Mouse (Mus musculus): ENCODE measurements around the gene Gm5478.
A peak's percentile ranks its signal among the peaks of the same experiment; 100 is the strongest.
"Not testable (repeated sequence)": the region's sequence is repeated elsewhere in the genome, so short reads cannot be mapped to it uniquely, and the experiment has no call there.

Gm5478 gene

DNA sequence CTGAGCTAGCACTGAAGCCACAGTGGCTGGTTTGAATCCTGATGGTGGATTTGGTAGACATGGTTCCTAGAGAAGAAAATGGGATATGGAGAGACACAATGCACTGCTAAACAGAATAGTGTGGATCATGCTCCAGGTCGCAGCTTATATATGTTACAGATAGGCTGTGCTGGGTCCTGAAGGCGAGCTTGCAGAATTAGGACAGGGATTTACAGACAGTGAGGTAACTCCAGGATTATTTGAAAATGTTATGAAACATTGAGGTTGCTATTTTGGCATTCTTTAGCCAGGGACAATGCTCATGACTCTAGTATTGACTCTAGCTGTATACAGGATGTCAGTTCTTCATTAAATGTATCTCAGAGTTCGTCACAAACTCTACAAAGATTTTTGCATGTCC, at the start of gene Gm5478:
Gene Gm5478, minus strand, starts transcription at position 101 of the 400 bp plus-strand sequence.
- no peak for DNase-seq (ENCODE audit: low read depth, low spot score)

DNA sequence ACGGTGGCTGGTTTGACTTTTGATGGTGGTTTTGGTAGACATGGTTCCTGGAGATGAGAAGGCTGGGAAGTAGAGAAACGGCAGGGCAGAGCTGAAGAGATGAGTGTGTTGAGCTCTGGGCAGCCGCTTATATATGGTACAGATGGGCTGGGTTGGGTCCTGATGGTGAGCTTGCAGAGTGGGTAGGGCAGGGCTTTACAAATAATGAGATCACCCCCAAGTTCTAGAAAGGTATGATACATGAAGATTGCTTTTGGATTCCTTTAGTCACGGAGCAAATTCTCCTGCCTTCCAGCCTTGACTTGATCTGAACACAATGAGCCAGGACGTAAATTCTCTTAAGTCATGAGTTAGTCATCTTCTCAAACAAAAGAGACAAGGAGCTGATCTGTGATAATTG, 47.0 kb upstream of the Gm5478 start, which contains the start of gene Krt6a:
Gene Krt6a, minus strand, starts transcription at position 101 of the 400 bp plus-strand sequence.
- DNase-seq (ENCODE audit: low read depth, low spot score): no peak

DNA sequence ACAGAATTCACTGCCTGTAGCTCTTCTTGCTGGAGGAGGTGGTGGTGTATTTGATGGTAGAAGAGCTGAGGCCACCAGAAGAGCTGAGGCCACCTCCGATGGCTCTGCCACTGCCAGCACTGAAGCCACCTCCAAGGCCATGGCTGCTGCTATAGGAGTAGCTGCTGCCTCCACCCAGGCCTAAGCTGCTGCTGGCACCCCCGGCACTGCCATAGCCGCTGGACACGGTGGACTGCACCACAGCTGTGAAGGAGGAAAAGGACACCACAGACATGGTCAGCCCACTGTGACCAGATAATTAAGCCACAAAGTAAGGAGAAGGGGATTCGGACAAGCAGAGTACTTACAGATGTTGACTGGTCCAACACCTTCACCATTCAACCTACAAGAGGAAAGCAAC, 43.3 kb upstream of the Gm5478 start:
- DNase-seq (ENCODE audit: low read depth, low spot score): not testable (repeated sequence)

DNA sequence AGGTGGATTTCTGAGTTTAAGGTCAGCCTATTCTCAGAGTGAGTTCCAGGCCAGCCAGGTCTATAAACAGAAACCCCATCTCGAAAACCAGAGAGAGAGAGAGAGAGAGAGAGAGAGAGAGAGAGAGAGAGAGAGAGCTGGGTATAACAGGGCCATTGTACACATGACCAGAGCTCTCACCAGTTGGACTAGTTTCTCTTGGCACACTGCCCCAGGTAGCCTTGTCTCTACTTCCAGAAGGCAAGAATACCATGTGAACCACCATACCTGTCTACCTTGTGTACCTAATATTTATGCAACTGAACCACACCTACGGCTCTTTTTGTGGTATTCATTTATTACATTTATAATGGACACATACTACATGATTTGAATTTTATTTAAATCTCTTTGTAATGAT, 41.0 kb upstream of the Gm5478 start:
- no peak for DNase-seq (ENCODE audit: low read depth, low spot score)

DNA sequence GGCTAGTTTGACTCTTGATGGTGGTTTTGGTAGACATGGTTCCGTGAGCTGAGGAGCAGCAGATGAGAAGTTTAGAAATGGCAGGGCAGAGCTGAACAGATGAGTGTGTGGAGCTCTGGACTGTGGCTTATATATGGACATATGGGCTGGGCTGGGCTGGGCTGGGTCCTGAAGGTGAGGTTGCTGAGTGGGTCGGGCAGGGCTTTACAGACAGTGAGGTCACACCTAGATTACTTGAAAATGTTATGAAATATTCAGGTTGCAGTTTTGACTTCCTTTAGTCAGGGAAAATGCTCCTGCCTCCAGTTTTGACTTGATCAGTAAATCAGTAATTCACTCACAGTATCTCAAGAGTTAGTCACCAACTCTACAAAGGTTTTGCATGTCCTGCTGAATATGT, 33.0 kb upstream of the Gm5478 start, which contains the start of gene Krt6b:
Gene Krt6b, minus strand, starts transcription at position 101 of the 400 bp plus-strand sequence.
- no peak for DNase-seq (ENCODE audit: low read depth, low spot score)

DNA sequence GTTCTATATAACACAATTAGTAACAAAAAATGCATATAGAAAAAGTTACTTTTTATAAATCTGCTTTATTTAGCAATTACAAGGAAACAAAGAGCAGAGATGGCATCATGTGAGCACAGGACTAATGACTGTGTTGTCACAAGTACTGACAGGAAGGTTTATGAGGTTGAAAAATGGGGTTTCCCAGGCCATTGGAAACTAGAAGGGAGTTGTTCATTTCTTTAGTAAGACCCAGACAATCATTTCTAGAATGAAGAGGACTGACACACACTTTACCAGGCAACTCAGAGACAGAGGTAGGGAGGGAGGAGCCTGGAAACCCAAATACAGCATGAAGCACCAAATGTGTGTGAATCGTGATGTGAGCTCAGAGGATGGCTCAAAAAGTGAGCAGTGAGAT, 28.8 kb upstream of the Gm5478 start:
- no peak for DNase-seq (ENCODE audit: low read depth, low spot score)

DNA sequence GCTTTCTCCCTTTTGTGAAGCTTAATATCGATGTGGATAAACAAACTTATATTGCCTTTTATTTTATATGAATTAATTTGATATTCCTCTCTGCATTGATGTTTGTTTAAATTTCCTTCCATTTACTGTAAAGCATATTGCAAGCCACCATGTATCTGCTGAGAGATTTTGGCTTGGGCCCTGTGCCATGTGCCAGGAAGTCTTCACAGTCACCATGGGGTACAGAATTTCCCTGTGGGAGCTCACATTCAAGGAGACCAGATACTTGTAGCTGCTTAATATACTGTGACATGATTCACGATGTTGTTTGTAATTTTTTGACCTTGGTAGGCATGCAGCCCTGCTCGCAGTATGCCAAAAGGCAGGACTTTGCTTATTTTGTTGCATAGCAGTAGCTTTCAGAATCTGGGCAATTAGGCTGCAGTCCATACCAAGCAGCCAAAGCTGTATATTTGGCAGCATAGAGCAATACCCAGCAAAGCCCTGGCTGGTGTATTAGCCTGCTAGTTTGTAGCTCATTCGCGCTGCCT, 5.6 kb upstream of the Gm5478 start:
- DNase-seq (ENCODE audit: low read depth, low spot score): peak; percentile 3

DNA sequence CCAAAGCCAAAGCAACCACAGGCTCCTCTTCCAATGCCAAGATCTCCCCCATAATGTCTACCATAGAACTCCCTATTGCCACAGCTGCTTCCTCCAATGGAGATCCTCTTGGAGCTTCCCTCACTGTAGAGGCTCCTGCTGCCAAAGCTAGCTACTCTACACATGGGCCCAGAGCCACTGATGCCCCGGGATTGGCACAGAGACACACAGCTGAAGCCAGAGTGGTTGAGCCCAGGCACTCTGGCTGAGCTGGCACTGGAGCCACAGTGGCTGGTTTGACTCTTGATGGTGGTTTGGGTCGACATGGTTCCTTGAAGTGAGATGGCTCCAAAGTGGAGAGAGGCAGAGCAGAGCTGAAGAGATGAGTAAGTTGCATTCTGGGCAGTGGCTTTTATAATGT, 19.3 kb downstream of the Gm5478 start, which contains the start of gene Gm5414:
Gene Gm5414, minus strand, starts transcription at position 305 of the 400 bp plus-strand sequence.
- DNase-seq (ENCODE audit: low read depth, low spot score): no peak

DNA sequence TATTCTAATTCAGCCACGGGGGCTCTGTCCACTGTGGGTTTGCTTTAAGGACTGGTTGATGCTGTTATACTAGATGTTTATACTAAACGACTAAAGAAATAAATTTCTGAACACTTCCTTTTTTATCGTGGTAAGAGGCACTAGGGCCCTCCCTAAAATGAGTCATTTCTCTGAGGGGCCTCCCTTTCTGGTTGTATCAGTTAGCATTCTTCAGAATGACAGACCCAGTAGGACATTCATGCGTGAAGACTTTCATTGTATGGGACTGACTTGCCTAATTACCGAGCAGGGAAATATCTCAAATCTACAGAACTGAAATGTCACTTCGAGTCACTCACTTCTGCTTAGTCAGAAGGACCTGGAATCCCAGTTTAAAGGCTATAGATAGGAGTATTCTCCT, 48.1 kb downstream of the Gm5478 start:
- DNase-seq (ENCODE audit: low read depth, low spot score): no peak
